Mouse (Mus musculus) hindbrain, embryonic 11.5 days (tissue): ENCODE data around the gene Hbp1. TPM values are rescaled to one million over a fixed set of nuclear protein-coding genes. Genes with fewer than 3 reads are reported as not detected.

Source experiments
- ATAC-seq: fragments of 200-750 bp; cut with Nextera tagmentation; 2 replicates; pipeline ENCODE4 v1.8.0; 2017; ENCODE audit warnings: mild to moderate bottlenecking, moderate TSS enrichment, moderate library complexity; ENCODE audit not compliant: low FRiP score
- DNase-seq: peaks from one replicate; pipeline ENCODE4 v3.0.0-alpha.2; 2015; ENCODE audit warnings: low spot score
- H3K27ac ChIP-seq: fragments of 300-500 bp; sonication (generic); 2 replicates; pipeline ENCODE4 v1.5.1; 2014; ENCODE audit warnings: mild to moderate bottlenecking, low read depth, low read length
- H3K27me3 ChIP-seq: fragments of 300-500 bp; sonication (generic); 2 replicates; pipeline ENCODE4 v1.6.1; 2014; ENCODE audit warnings: mild to moderate bottlenecking, low read length, moderate library complexity, mixed read lengths; ENCODE audit not compliant: control insufficient read depth, insufficient read depth
- H3K36me3 ChIP-seq: fragments of 300-500 bp; sonication (generic); 2 replicates; pipeline ENCODE4 v1.6.1; 2014; ENCODE audit warnings: mild to moderate bottlenecking, low read length, moderate library complexity, mixed read lengths; ENCODE audit not compliant: control insufficient read depth, insufficient read depth
- H3K4me1 ChIP-seq: fragments of 300-500 bp; sonication (generic); replicated peaks from 2 replicates; pipeline ENCODE4 v1.6.1; 2014; ENCODE audit warnings: low read length, mixed read lengths; ENCODE audit not compliant: control insufficient read depth, insufficient read depth
- H3K4me2 ChIP-seq: fragments of 300-500 bp; sonication (generic); replicated peaks from 2 replicates; pipeline ENCODE4 v1.6.1; 2014; ENCODE audit warnings: mild to moderate bottlenecking, low read depth, low read length
- H3K4me3 ChIP-seq: fragments of 300-500 bp; sonication (generic); 2 replicates; pipeline ENCODE4 v1.5.1; 2014; ENCODE audit warnings: low read depth, low read length
- H3K9ac ChIP-seq: fragments of 300-500 bp; sonication (generic); 2 replicates; pipeline ENCODE4 v1.6.1; 2014; ENCODE audit warnings: low read depth, low read length
- H3K9me3 ChIP-seq: fragments of 300-500 bp; sonication (generic); 2 replicates; pipeline ENCODE4 v1.6.1; 2016; ENCODE audit warnings: low read length; ENCODE audit not compliant: control insufficient read depth
- WGBS: fragments of 180-500 bp; shearing (Covaris S2); extraction: QIAGEN DNeasy Blood & Tissue Kit; methylation state at CpG from one replicate; pipeline ENCODE4 v1.1.7; 2014; 5-methylcytosine and 5-hydroxymethylcytosine counted together
- polyA plus RNA-seq: library from polyadenylated mRNA; unstranded; fragments of >200 nt; fragmentation: Nextera tagmentation; extraction: Ambion mirVana; gene quantifications from 2 replicates; pipeline ENCODE4 v1.2.1, GENCODE M21; 2014

The Hbp1 gene
- polyA plus RNA-seq, 1 experiment from 2014 or later: 104 TPM

GRCm38 (mm10) chr12:31966405-31966804 is 16.1 kb upstream of the Hbp1 start:
- Histone ChIP-seq H3K9ac (no peak overlapping the region), H3K27me3 (no peaks in the 10 kb centered on the region), H3K36me3 (no peaks in the 10 kb centered on the region), H3K9me3 (no peaks in the 10 kb centered on the region), H3K27ac (no peak overlapping the region), H3K4me3 (no peak overlapping the region), H3K4me2 (no peak overlapping the region), H3K4me1 (no peaks in the 10 kb centered on the region)
- ATAC-seq: no peak
- no peak for DNase-seq
- WGBS: 79% methylated on average over 4 of the region's 4 CpGs

DNA sequence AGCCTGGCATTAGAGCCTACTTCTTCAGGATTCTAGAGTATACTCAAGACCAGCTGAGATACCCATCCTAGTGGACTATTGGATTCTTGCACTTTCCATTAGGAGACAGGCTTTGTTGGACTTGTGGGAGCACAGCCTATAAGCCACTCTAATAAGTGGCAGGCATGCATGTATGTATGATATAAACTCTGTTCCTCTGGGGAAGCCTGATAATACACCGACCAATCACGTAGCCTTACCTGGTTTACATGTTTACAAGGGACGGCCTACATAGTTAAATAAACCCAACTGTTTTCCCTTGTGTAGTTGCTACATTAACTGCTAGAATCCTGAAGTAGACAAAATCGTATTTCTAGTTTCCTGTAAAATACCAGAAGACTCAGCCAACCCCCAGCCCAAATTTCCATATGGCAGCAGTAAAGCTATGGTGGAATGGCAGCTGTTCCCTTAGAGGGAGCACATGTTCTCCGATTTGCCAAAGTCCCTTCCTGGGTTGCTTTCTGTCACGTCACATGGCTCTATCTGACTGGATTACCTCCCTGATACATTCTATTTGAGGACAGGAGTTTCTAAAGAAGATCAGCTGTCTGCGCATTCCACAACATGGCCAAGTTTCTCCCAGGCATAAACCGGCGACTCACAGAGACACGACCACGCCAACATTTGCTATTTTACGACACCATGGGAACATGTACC is 15.3 kb upstream of the Hbp1 start:
- Histone ChIP-seq H3K9me3 (no peaks in the 10 kb centered on the region), H3K27me3 (no peaks in the 10 kb centered on the region), H3K27ac (no peak overlapping the region), H3K9ac (no peak overlapping the region), H3K36me3 (no peaks in the 10 kb centered on the region), H3K4me3 (no peak overlapping the region), H3K4me1 (no peaks in the 10 kb centered on the region), H3K4me2 (no peak overlapping the region)
- no peak for ATAC-seq
- 94% methylated on average over 12 of the region's 12 CpGs for WGBS
- no peak for DNase-seq

DNA sequence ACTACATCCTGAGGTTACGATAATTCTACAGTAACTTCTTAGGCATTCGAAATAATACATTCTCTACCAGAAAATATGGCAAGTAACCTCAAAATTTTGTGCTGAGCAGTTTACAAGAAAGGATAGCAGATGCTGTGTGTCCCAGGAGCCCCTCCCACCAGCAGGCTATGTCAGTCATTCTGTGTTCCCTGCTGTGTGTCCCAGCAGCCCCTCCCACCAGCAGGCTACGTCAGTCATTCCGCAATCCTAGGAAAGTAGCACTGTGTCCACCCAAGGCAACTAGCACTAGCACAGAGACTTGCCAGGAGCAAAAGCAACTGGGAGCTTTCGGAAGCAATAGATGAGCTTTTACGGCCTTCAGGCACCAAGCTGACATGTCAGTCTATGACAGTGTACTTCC is 13.7 kb upstream of the Hbp1 start:
- WGBS: 86% methylated on average over 6 of the region's 6 CpGs
- no peaks in the 10 kb centered on the region for H3K27me3 ChIP-seq
- no peak overlapping the region for H3K4me2 ChIP-seq
- H3K4me3 ChIP-seq: no peak overlapping the region
- no peaks in the 10 kb centered on the region for H3K9me3 ChIP-seq
- no peak overlapping the region for H3K27ac ChIP-seq
- DNase-seq (no peak), ATAC-seq (no peak)
- H3K36me3 ChIP-seq: no peaks in the 10 kb centered on the region
- H3K4me1 ChIP-seq: no peaks in the 10 kb centered on the region
- H3K9ac ChIP-seq: no peak overlapping the region

DNA sequence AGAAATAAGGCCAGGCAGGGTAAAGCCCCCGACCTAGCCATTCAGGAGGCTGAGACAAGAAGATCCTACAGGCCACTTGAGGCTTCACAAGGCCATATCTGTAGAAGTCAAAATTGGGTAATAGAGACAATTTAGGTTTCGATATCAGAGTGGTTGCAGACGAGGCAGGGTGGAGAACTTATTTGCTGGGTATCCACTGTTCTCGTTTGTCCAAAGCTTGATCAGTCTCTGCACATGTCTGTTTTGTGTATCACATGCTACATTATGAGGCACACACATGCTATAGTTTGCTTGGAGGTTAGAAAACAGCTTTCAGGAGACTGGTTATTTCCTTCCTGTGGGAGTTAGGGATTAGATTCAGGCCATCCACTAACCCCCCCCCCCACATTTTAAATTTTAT is 5.5 kb upstream of the Hbp1 start:
- no peaks in the 10 kb centered on the region for H3K27me3 ChIP-seq
- no peaks in the 10 kb centered on the region for H3K36me3 ChIP-seq
- DNase-seq: no peak
- WGBS: 84% methylated on average over 4 of the region's 4 CpGs
- no peaks in the 10 kb centered on the region for H3K4me1 ChIP-seq
- H3K4me2 ChIP-seq: no peak overlapping the region
- no peak overlapping the region for H3K27ac ChIP-seq
- H3K9ac ChIP-seq: no peak overlapping the region
- no peaks in the 10 kb centered on the region for H3K9me3 ChIP-seq
- ATAC-seq: no peak
- no peak overlapping the region for H3K4me3 ChIP-seq

GRCm38 (mm10) chr12:31950659-31951031 is 310 bp upstream of the Hbp1 start:
- H3K27me3 ChIP-seq: no peaks in the 10 kb centered on the region
- WGBS: 7% methylated on average over 9 of the region's 9 CpGs
- peak overlapping the region; percentile 66 for H3K4me2 ChIP-seq
- H3K4me1 ChIP-seq: no peaks in the 10 kb centered on the region
- H3K9me3 ChIP-seq: no peaks in the 10 kb centered on the region
- H3K9ac ChIP-seq: 0 out of 2 replicates have a peak overlapping the region, but pooled peaks have one; percentile 12
- no peak overlapping the region for H3K27ac ChIP-seq
- DNase-seq: no peak
- ATAC-seq: no peak
- no peaks in the 10 kb centered on the region for H3K36me3 ChIP-seq
- peak overlapping the region; percentile 32 for H3K4me3 ChIP-seq

DNA sequence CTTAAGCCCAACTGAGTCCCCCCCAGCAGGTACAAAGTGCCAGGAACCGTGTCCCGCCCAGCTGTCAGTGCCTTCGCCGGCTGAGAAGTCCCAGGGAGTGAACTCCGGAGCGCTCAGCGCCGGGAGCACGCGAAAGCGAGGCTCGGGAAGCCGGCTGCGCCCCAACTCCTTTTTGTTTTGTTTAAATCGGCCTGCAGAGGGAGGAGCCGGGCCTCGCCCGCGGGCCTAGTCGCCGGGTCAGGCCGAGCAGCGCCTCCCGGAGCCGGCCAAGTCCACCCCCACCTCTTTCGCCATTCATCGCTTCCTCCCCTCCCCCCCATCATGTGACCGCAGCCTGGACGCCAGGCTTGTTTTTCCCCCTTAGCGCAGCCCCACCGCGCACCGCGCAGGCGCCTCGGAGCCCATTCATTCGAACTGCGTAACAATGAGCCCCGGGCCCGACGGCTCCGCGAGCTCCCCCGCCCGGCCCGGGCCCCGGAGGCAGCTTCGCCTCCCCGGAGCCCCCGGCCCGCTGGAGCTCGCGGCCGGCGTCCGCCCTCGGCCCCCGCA is 1.1 kb downstream of the Hbp1 start:
- ATAC-seq: peak; percentile 89
- H3K27me3 ChIP-seq: no peaks in the 10 kb centered on the region
- H3K27ac ChIP-seq: peak overlapping the region; percentile 99
- peak overlapping the region; percentile 94 for H3K4me3 ChIP-seq
- no peaks in the 10 kb centered on the region for H3K36me3 ChIP-seq
- peak; percentile 96 for DNase-seq
- under 1% methylated on average over 50 of the region's 58 CpGs for WGBS
- H3K9me3 ChIP-seq: no peaks in the 10 kb centered on the region
- H3K4me1 ChIP-seq: no peaks in the 10 kb centered on the region
- peak overlapping the region; percentile 52 for H3K4me2 ChIP-seq
- H3K9ac ChIP-seq: peak overlapping the region; percentile 94

DNA sequence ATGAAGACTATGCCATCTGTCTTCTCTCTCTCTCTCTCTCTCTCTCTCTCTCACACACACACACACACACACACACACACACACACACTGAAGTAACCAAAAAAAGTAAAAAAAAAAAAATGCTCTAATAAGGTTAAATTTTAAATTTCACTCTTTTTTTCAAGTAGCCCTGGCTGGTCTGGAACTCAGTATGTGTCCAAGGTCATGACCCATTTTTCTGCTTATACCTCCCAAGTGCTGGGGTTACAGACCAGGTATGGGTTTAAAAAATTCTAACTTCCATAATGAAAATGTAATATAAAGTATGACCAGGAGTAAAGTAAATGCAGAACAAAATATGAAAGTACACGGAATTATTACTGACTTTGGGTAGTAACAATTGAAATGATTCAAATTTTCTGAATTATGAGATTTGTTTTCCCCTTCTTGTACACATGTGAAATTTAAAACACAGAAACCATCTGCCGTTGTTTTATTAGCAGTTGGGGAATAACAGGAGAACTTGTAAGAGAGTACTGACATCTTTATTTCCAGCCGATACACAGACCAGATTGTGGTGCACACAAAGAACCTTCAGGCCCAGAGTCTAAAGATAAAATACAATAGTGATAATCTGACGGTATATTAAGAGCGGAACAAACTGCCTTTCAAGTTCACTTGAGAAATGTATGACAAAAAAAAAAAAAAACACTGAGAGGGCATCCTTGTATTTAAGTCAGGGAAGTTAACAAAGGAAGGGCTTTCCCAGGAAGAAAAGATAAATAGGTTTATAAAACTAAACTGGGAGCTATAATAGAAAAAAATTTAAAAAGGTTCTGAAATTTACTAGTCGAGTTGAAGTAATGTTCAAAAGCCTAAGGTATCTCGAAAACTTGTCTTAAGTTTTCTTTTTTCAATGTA is 2.0 kb downstream of the Hbp1 start:
- WGBS: 26% methylated on average over 7 of the region's 7 CpGs
- ATAC-seq (no peak), DNase-seq (peak; percentile 27)
- H3K36me3 ChIP-seq: no peaks in the 10 kb centered on the region
- no peaks in the 10 kb centered on the region for H3K9me3 ChIP-seq
- H3K27me3 ChIP-seq: no peaks in the 10 kb centered on the region
- peak overlapping the region; percentile 52 for H3K4me2 ChIP-seq
- H3K4me3 ChIP-seq: peak overlapping the region; percentile 94
- H3K4me1 ChIP-seq: no peaks in the 10 kb centered on the region
- H3K27ac ChIP-seq: peak overlapping the region; percentile 99
- peak overlapping the region; percentile 94 for H3K9ac ChIP-seq

DNA sequence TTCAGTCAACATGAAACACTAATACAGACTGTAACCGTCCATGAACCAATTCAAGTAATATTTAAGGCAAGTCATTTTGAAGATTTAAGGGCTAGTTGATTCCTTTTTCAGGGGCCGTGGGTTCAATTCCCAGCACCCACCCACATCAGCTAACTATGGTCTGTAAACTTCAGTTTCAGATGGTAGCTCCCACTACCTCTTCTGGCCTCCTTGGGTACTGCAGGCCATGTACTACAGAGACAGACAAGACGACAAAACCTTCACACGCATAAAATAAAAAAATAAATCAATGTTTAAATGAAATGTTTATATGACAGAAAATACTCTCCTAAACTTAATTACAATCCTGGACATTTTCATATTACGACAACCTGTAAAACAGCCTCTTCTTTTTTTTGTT is 2.9 kb downstream of the Hbp1 start:
- no peak for ATAC-seq
- peak; percentile 33 for DNase-seq
- Histone ChIP-seq H3K4me2 (no peak overlapping the region), H3K9me3 (no peaks in the 10 kb centered on the region), H3K9ac (no peak overlapping the region), H3K27ac (no peak overlapping the region), H3K27me3 (no peaks in the 10 kb centered on the region), H3K36me3 (no peaks in the 10 kb centered on the region), H3K4me1 (no peaks in the 10 kb centered on the region), H3K4me3 (no peak overlapping the region)
- 92% methylated on average over 5 of the region's 5 CpGs for WGBS
